Mouse (Mus musculus): ENCODE measurements at regions not wholly inside any gene's neighbourhood (a gene's known extent, or its start where the extent isn't known, plus 50 kb on each side); places are given as distances from the start of the nearest gene placed in this dataset.

GRCm38 (mm10) chr14:105015278-105015677 is 161.8 kb downstream of the Rbm26 start:
- TF ChIP-seq GATA1 (IDR thresholded peaks at IDR 0.05; ENCODE audit: borderline replicate concordance, low read length) (no peak), FLI1 (IDR thresholded peaks at IDR 0.05; ENCODE audit: low read length) (no peak)

Data from megakaryocyte, embryonic 14.5 days (primary cell).